ENCODE assay signal across 9 mouse cellular contexts in genomic region chr4:140245286-140246179, GRCm38 (mm10). TPM values are rescaled to one million over a fixed set of nuclear protein-coding genes. Genes with fewer than 3 reads are reported as not detected.
DNase-seq lines count a peak whose midpoint lies in the region; ATAC-seq and TF ChIP-seq lines count a peak whose summit lies in the region.
"Had no signal": no experiment of that assay in that cellular context is flagged by ENCODE, and none has a peak within 500 bp of the region (broad histone marks: within the 10 kb centered on the region; RNA-seq: fewer than 3 reads in every experiment).

No protein-coding gene starts in this region.

- ATAC-seq in embryonic facial prominence, embryonic 14.5 days (ENCODE audit: low read depth) = peak; percentile 49; the same call in 1 of the 2 replicates
- ATAC-seq in limb, embryonic 12.5 days (ENCODE audit: insufficient number of reproducible peaks, insufficient read depth, low FRiP score, low TSS enrichment, low read depth) = no peak
- ATAC-seq in stomach, embryonic 16.5 days (ENCODE audit: insufficient read depth, low FRiP score) = no peak

- peak overlapping the region; percentile 55; the same call in 1 of the 2 replicates for H3K4me2 ChIP-seq in embryonic facial prominence, embryonic 14.5 days (ENCODE audit: low read depth, low read length)
- H3K4me2 ChIP-seq in limb, embryonic 12.5 days = peak overlapping the region; percentile 56
- H3K4me2 ChIP-seq in stomach, embryonic 16.5 days (ENCODE audit: low read depth, low read length) = peak overlapping the region; percentile 36; the same call in 1 of the 2 replicates

- 2% methylated on average over 20 of the region's 23 CpGs for WGBS in embryonic facial prominence, embryonic 14.5 days
- WGBS in limb, embryonic 12.5 days = 4% methylated on average over 20 of the region's 23 CpGs
- 6% methylated on average over 23 of the region's 23 CpGs for WGBS in stomach, embryonic 16.5 days

- H3K27ac ChIP-seq in embryonic facial prominence, embryonic 14.5 days (replicated peaks; ENCODE audit: low read depth, low read length) = no peak overlapping the region
- H3K27ac ChIP-seq in limb, embryonic 12.5 days = no peak overlapping the region
- no peak overlapping the region for H3K27ac ChIP-seq in stomach, embryonic 16.5 days (ENCODE audit: low read length)
- H3K27ac ChIP-seq: macrophage had no signal

- peaks cover 70% of the 10 kb centered on the region for H3K27me3 ChIP-seq in E14TG2a.4 (ENCODE audit: insufficient read depth, low read length)
- peaks cover 92% of the 10 kb centered on the region for H3K27me3 ChIP-seq in embryonic facial prominence, embryonic 14.5 days (replicated peaks; ENCODE audit: control insufficient read depth, insufficient read depth, low read length)
- H3K27me3 ChIP-seq in limb, embryonic 12.5 days = peaks cover 100% of the 10 kb centered on the region
- H3K27me3 ChIP-seq in stomach, embryonic 16.5 days (ENCODE audit: control insufficient read depth, insufficient read depth, low read length) = peaks cover 74% of the 10 kb centered on the region

- peak overlapping the region; percentile 83 for H3K4me3 ChIP-seq in E14TG2a.4 (replicated peaks; ENCODE audit: low read length)
- peak overlapping the region; percentile 37 for H3K4me3 ChIP-seq in embryonic facial prominence, embryonic 14.5 days (ENCODE audit: low read depth, low read length)
- H3K4me3 ChIP-seq in limb, embryonic 12.5 days (replicated peaks) = peak overlapping the region; percentile 34
- no peak overlapping the region for H3K4me3 ChIP-seq in stomach, embryonic 16.5 days (replicated peaks; ENCODE audit: low read length)

- no peak for TF ChIP-seq CTCF in E14TG2a.4 (conservative IDR thresholded peaks at IDR 0.05; ENCODE audit: low read length)

- H3K4me1 ChIP-seq in E14TG2a.4 (replicated peaks; ENCODE audit: low read depth, low read length) = peaks cover 79% of the 10 kb centered on the region
- H3K4me1 ChIP-seq in embryonic facial prominence, embryonic 14.5 days (ENCODE audit: control insufficient read depth, insufficient read depth, low read length) = no peaks in the 10 kb centered on the region
- H3K4me1 ChIP-seq in limb, embryonic 12.5 days (replicated peaks) = peaks cover 15% of the 10 kb centered on the region
- no peaks in the 10 kb centered on the region for H3K4me1 ChIP-seq in stomach, embryonic 16.5 days (ENCODE audit: control insufficient read depth, insufficient read depth, low read length)

- H3K9ac ChIP-seq in embryonic facial prominence, embryonic 14.5 days (ENCODE audit: low read depth, low read length) = peak overlapping the region; percentile 34; the same call in 1 of the 2 replicates
- no peak overlapping the region for H3K9ac ChIP-seq in limb, embryonic 12.5 days (replicated peaks)
- H3K9ac ChIP-seq in stomach, embryonic 16.5 days (ENCODE audit: low read length) = no peak overlapping the region

- no peaks in the 10 kb centered on the region for H3K36me3 ChIP-seq in E14TG2a.4 (ENCODE audit: insufficient read depth, low read length)
- H3K36me3 ChIP-seq in embryonic facial prominence, embryonic 14.5 days (ENCODE audit: control insufficient read depth, insufficient read depth, low read length) = no peaks in the 10 kb centered on the region
- no peaks in the 10 kb centered on the region for H3K36me3 ChIP-seq in limb, embryonic 12.5 days
- H3K36me3 ChIP-seq in stomach, embryonic 16.5 days (ENCODE audit: control insufficient read depth, insufficient read depth, low read length) = no peaks in the 10 kb centered on the region

- peak; percentile 16 for DNase-seq in adrenal gland, postnatal 25 days
- no peak for DNase-seq in adrenal gland, postnatal 14 days
- peak; percentile 50 for DNase-seq in embryonic facial prominence, embryonic 14.5 days (ENCODE audit: low spot score)
- DNase-seq in layer of hippocampus, adult 9-10 months (ENCODE audit: low spot score) = no peak
- no peak for DNase-seq in gastrocnemius, adult 18-20 months (ENCODE audit: low spot score)

- H3K9me3 ChIP-seq in E14TG2a.4 (ENCODE audit: low read length) = no peaks in the 10 kb centered on the region
- no peaks in the 10 kb centered on the region for H3K9me3 ChIP-seq in embryonic facial prominence, embryonic 14.5 days (ENCODE audit: control insufficient read depth, low read length)
- H3K9me3 ChIP-seq in limb, embryonic 12.5 days = no peaks in the 10 kb centered on the region
- no peaks in the 10 kb centered on the region for H3K9me3 ChIP-seq in stomach, embryonic 16.5 days (replicated peaks; ENCODE audit: control insufficient read depth, low read length)

RNA-seq across cellular contexts. Expression of gene Igsf21, which starts 1.1 kb away (rescaled TPM):
- total RNA-seq in adrenal gland, postnatal 25 days (2021) = 1.9 and 3.2 TPM in 2 replicates
- total RNA-seq in adrenal gland, postnatal 14 days (2021) = 4.8 and 7.0 TPM in 2 replicates
- 1.7 and 2.8 TPM in 2 replicates for polyA plus RNA-seq in embryonic facial prominence, embryonic 14.5 days (2014; fragmentation: Nextera tagmentation; extraction: Ambion mirVana)
- polyA plus RNA-seq in limb, embryonic 12.5 days (2016; fragmentation: Nextera tagmentation; extraction: Ambion mirVana) = not detected in 2 replicates
- polyA plus RNA-seq in stomach, embryonic 16.5 days (2015; fragmentation: Nextera tagmentation; extraction: Ambion mirVana) = 1.3 and 1.5 TPM in 2 replicates
- total RNA-seq in gastrocnemius, adult 18-20 months (2021) = not detected
- polyA plus RNA-seq: macrophage had no signal

Comparison
In these comparisons a context has a peak if more than half of its experiments do, and no peak if none do; other contexts are left out.
1. DNase-seq: peak in adrenal gland, postnatal 25 days (single experiment) and embryonic facial prominence, embryonic 14.5 days (single experiment); none in adrenal gland, postnatal 14 days (single experiment), layer of hippocampus, adult 9-10 months (single experiment) and gastrocnemius, adult 18-20 months (single experiment).
2. Peak in every context shown above with its lines, with median percentiles within 50 percentile points of each other: H3K4me2 ChIP-seq.